Mouse (Mus musculus) lung, postnatal 10 days (tissue): Measurements from ENCODE around the gene Rab37.

Source experiments
- DNase-seq: peaks from one replicate; pipeline ENCODE4 v3.0.0; 2021

Gene Rab37

GRCm38 (mm10) chr11:115202756-115203155 lies 111.5 kb downstream of the Rab37 start:
- DNase-seq, result no peak

GRCm38 (mm10) chr11:115208126-115208525 lies 116.9 kb downstream of the Rab37 start:
- DNase-seq, result no peak

GRCm38 (mm10) chr11:115208776-115209732 lies 117.8 kb downstream of the Rab37 start:
- DNase-seq, result no peak

- no peak for DNase-seq
These were observed 118.7 kb downstream of the Rab37 start for GRCm38 (mm10) chr11:115209958-115210357.
